Mouse (Mus musculus) MEL (cell line): ENCODE results near the gene Olfr1257. TPM values are rescaled to one million over a fixed set of nuclear protein-coding genes. Genes with fewer than 3 reads are reported as not detected.

ENCODE experiments used
- DNase-seq: peaks from one replicate; pipeline ENCODE4 v3.0.0; 2011; ENCODE audit warnings: low read depth, low spot score
- H3K27ac ChIP-seq: 2 replicates; pipeline ENCODE4 v1.5.1; 2012; ENCODE audit warnings: low read depth, mild to moderate bottlenecking, control low read depth, low read length, moderate library complexity; ENCODE audit not compliant: control insufficient read depth
- H3K27me3 ChIP-seq, 2 experiments: fragments of 150-350 bp in 1 of 2; sonication (generic) in 1 of 2; 2 replicates each; pipeline ENCODE4 v1.6.1; 2012; ENCODE audit warnings: low read length in 2 of 2, mild to moderate bottlenecking in 2 of 2, improper control_type of control experiment in 1 of 2, moderate library complexity in 1 of 2; ENCODE audit not compliant: insufficient read depth in 2 of 2, control insufficient read depth in 1 of 2
- H3K36me3 ChIP-seq, 2 experiments: 2 replicates each; pipeline ENCODE4 v1.6.1; 2012 to 2014; ENCODE audit warnings: low read length in 2 of 2, improper control_type of control experiment in 1 of 2, inconsistent platforms in 1 of 2, mild to moderate bottlenecking in 1 of 2; ENCODE audit not compliant: insufficient read depth in 2 of 2, control insufficient read depth in 1 of 2
- H3K4me1 ChIP-seq, 2 experiments: fragments of 150-350 bp in 1 of 2; sonication (generic) in 1 of 2; 2 replicates each; pipeline ENCODE4 v1.6.1; 2012; ENCODE audit warnings: low read length in 2 of 2, improper control_type of control experiment in 1 of 2, mild to moderate bottlenecking in 1 of 2; ENCODE audit not compliant: insufficient read depth in 2 of 2, control insufficient read depth in 1 of 2
- H3K4me3 ChIP-seq, 2 experiments: fragments of 150-350 bp in 1 of 2; sonication (generic) in 1 of 2; 2 replicates each; pipeline ENCODE4 v1.5.1; 2012; ENCODE audit warnings: low read depth in 2 of 2, low read length in 2 of 2, mild to moderate bottlenecking in 2 of 2, moderate library complexity in 2 of 2, control low read depth in 1 of 2, improper control_type of control experiment in 1 of 2; ENCODE audit not compliant: control insufficient read depth in 1 of 2, insufficient read depth in 1 of 2
- H3K79me2 ChIP-seq: 2 replicates; pipeline ENCODE4 v1.6.1; 2012; ENCODE audit warnings: mild to moderate bottlenecking, low read length, moderate library complexity; ENCODE audit not compliant: control insufficient read depth, poor library complexity, insufficient read depth
- H3K9ac ChIP-seq: 2 replicates; pipeline ENCODE4 v1.6.1; 2012; ENCODE audit warnings: low read depth, mild to moderate bottlenecking, control low read depth, low read length, moderate library complexity; ENCODE audit not compliant: control insufficient read depth, poor library complexity, severe bottlenecking
- H3K9me3 ChIP-seq: fragments of 150-350 bp; sonication (generic); replicated peaks from 2 replicates; pipeline ENCODE4 v1.6.1; 2012; ENCODE audit warnings: mild to moderate bottlenecking, low read length, improper control_type of control experiment, moderate library complexity; ENCODE audit not compliant: insufficient read depth
- BHLHE40 ChIP-seq: IDR thresholded peaks from 2 replicates; pipeline ENCODE4 v1.6.1; 2012; ENCODE audit warnings: low read depth, mild to moderate bottlenecking, inconsistent platforms, low read length, improper control_type of control experiment, borderline replicate concordance
- CHD1 ChIP-seq: IDR thresholded peaks from 2 replicates; pipeline ENCODE4 v1.6.1; 2012; ENCODE audit warnings: low read depth, mild to moderate bottlenecking, inconsistent platforms, low read length, improper control_type of control experiment
- CTCF ChIP-seq, 3 experiments: IDR thresholded peaks in 2 of 3; conservative IDR thresholded peaks in 1 of 3; 2 replicates each; pipeline ENCODE4 v1.5.1; 2011 to 2012; ENCODE audit warnings: low read length in 3 of 3, low read depth in 2 of 3, mild to moderate bottlenecking in 2 of 3, improper control_type of control experiment in 1 of 3, inconsistent platforms in 1 of 3, mixed read lengths in 1 of 3, moderate library complexity in 1 of 3; ENCODE audit not compliant: control insufficient read depth in 1 of 3, insufficient read depth in 1 of 3, poor library complexity in 1 of 3, severe bottlenecking in 1 of 3
- E2F4 ChIP-seq: IDR thresholded peaks from 2 replicates; pipeline ENCODE4 v1.6.1; 2011; ENCODE audit warnings: low read depth, low read length, improper control_type of control experiment, borderline replicate concordance
- ETS1 ChIP-seq: IDR thresholded peaks from 2 replicates; pipeline ENCODE4 v1.6.1; 2012; ENCODE audit warnings: low read depth, mild to moderate bottlenecking, inconsistent platforms, low read length, improper control_type of control experiment, moderate library complexity
- JUND ChIP-seq: IDR thresholded peaks from 2 replicates; pipeline ENCODE4 v1.6.1; 2011; ENCODE audit warnings: low read depth, mild to moderate bottlenecking, improper control_type of control experiment, low read length
- KAT2A ChIP-seq: conservative IDR thresholded peaks from 2 replicates; pipeline ENCODE4 v1.6.1; 2012; ENCODE audit warnings: low read depth, low read length, improper control_type of control experiment, inconsistent platforms
- MAFK ChIP-seq: IDR thresholded peaks from 2 replicates; pipeline ENCODE4 v1.6.1; 2011; ENCODE audit warnings: low read depth, mild to moderate bottlenecking, low read length, improper control_type of control experiment, borderline replicate concordance
- MXI1 ChIP-seq: IDR thresholded peaks from 2 replicates; pipeline ENCODE4 v1.6.1; 2011; ENCODE audit warnings: mild to moderate bottlenecking, low read depth, low read length, improper control_type of control experiment
- MYB ChIP-seq: IDR thresholded peaks from 2 replicates; pipeline ENCODE4 v1.6.1; 2011; ENCODE audit warnings: mild to moderate bottlenecking, low read depth, low read length, improper control_type of control experiment
- POLR2A ChIP-seq, 2 experiments: IDR thresholded peaks; 2 replicates each; pipeline ENCODE4 v1.6.1; 2011 to 2012; ENCODE audit warnings: low read length in 2 of 2, mild to moderate bottlenecking in 2 of 2, control low read depth in 1 of 2, improper control_type of control experiment in 1 of 2, low read depth in 1 of 2, moderate library complexity in 1 of 2; ENCODE audit not compliant: control insufficient read depth in 1 of 2, insufficient read depth in 1 of 2, poor library complexity in 1 of 2
- RCOR1 ChIP-seq: IDR thresholded peaks from 2 replicates; pipeline ENCODE4 v1.6.1; 2012; ENCODE audit warnings: low read depth, mild to moderate bottlenecking, inconsistent platforms, low read length, improper control_type of control experiment
- TAL1 ChIP-seq: IDR thresholded peaks from 2 replicates; pipeline ENCODE4 v1.6.1; 2012; ENCODE audit warnings: mild to moderate bottlenecking, inconsistent platforms, low read length, moderate library complexity, mixed read lengths
- UBTF ChIP-seq: IDR thresholded peaks from 2 replicates; pipeline ENCODE4 v1.6.1; 2012; ENCODE audit warnings: low read depth, mild to moderate bottlenecking, inconsistent platforms, low read length, improper control_type of control experiment, moderate library complexity, borderline replicate concordance; ENCODE audit not compliant: insufficient read depth
- ZC3H11A ChIP-seq: IDR thresholded peaks from 2 replicates; pipeline ENCODE4 v1.6.1; 2012; ENCODE audit warnings: low read depth, mild to moderate bottlenecking, inconsistent platforms, low read length, improper control_type of control experiment
- ZMIZ1 ChIP-seq: IDR thresholded peaks from 2 replicates; pipeline ENCODE4 v1.6.1; 2012; ENCODE audit warnings: low read depth, mild to moderate bottlenecking, inconsistent platforms, low read length, improper control_type of control experiment, moderate library complexity
- polyA plus RNA-seq, 2 experiments: library from polyadenylated mRNA; stranded (reverse) in 1 of 2; unstranded in 1 of 2; fragments of >175 nt in 1 of 2; fragments of >200 nt in 1 of 2; gene quantifications; 2 replicates each; pipeline versions ENCODE4 v1.2.1 to v1.2.4; 2012; ENCODE audit warnings: low replicate concordance in 2 of 2, low read depth in 1 of 2; ENCODE audit not compliant: insufficient read length in 2 of 2, insufficient read depth in 1 of 2, missing spikeins in 1 of 2
- total RNA-seq: library from RNA; depleted of rRNA; stranded (reverse); fragments of 300-350 nt; gene quantifications from 2 replicates; pipeline ENCODE4 v1.2.3, GENCODE M21; 2012; rRNA removed

Olfr1257 gene
- not detected in 2 replicates for total RNA-seq
- not detected for polyA plus RNA-seq

DNA sequence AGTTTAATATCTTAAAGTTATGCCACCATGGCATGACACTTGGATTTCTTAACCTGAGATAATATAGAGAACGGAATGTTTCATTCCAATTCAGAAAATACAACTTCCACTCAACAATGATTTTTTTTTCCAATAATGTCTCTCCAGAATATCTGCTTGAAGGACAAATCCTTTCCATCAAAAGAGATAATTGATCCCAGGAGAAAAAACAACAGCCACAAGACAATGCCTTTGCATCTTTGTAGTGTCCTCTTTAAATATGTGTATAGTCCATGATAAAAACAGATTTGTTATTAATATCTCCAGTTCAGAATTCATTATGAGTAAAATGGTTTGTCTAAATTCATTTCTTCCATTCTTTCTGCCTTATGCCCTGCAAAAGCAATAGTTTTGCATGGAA, at the start of gene Olfr1257:
TSS of gene Olfr1257 (plus strand) at position 301 of the 400 bp plus-strand sequence.
- no peak for DNase-seq
- Histone ChIP-seq H3K9ac (no peak within 1 kb of the TSS), H3K9me3 (no peaks in the 10 kb centered on the region), H3K79me2 (no peaks in the 10 kb centered on the region), H3K4me3 (no peak within 1 kb of the TSS), H3K4me1 (no peaks in the 10 kb centered on the region), H3K36me3 (no peaks in the 10 kb centered on the region), H3K27me3 (no peaks in the 10 kb centered on the region), H3K27ac (no peak within 1 kb of the TSS)
- no peak for TF ChIP-seq ZMIZ1
- no peak for TF ChIP-seq POLR2A (IDR thresholded peaks at IDR 0.05; ENCODE audit: control insufficient read depth in 1 of 2, insufficient read depth in 1 of 2, low read depth in 1 of 2, low read length in 2 of 2, poor library complexity in 1 of 2)
- no peak for TF ChIP-seq KAT2A
- TF ChIP-seq TAL1 = no peak
- TF ChIP-seq MYB = no peak
- no peak for TF ChIP-seq ETS1
- no peak for TF ChIP-seq UBTF
- no peak for TF ChIP-seq CHD1

GRCm38 (mm10) chr2:89841455-89841854, 36.8 kb upstream of the Olfr1257 start, which contains the start of gene Olfr1256:
Olfr1256 (minus strand) TSS chr2:89841555.
- Histone ChIP-seq H3K4me1 (no peaks in the 10 kb centered on the region), H3K9me3 (no peaks in the 10 kb centered on the region), H3K4me3 (no peak within 1 kb of the TSS), H3K9ac (no peak within 1 kb of the TSS), H3K79me2 (no peaks in the 10 kb centered on the region), H3K27me3 (no peaks in the 10 kb centered on the region), H3K36me3 (no peaks in the 10 kb centered on the region)
- no peak for DNase-seq
- TF ChIP-seq CTCF (IDR thresholded peaks at IDR 0.05 in 2 of 3, conservative IDR thresholded peaks at IDR 0.05 in 1 of 3; ENCODE audit: control insufficient read depth in 1 of 3, insufficient read depth in 1 of 3, low read depth in 2 of 3, low read length in 3 of 3, poor library complexity in 1 of 3, severe bottlenecking in 1 of 3) (no peak), JUND (no peak), ZC3H11A (no peak), RCOR1 (no peak), MXI1 (no peak), BHLHE40 (no peak), E2F4 (no peak), MAFK (no peak), TAL1 (no peak)
- TF ChIP-seq, all 39 proteins: peak for 0
- no peak within 1 kb of the TSS for H3K27ac ChIP-seq
